Mouse (Mus musculus) CH12.LX (cell line): ENCODE results near the gene Tmem121. TPM values are rescaled to one million over a fixed set of nuclear protein-coding genes. Genes with fewer than 3 reads are reported as not detected.

Experiments
- DNase-seq: peaks from one replicate; pipeline ENCODE4 v3.0.0-alpha.2; 2013; ENCODE audit errors: extremely low read depth
- H3K27ac ChIP-seq: 2 replicates; pipeline ENCODE4 v1.5.1; 2012; ENCODE audit warnings: low read depth, mild to moderate bottlenecking, control low read depth, moderate library complexity; ENCODE audit not compliant: insufficient read depth
- H3K27me3 ChIP-seq: replicated peaks from 2 replicates; pipeline ENCODE3; 2012; ENCODE audit warnings: inconsistent platforms
- H3K36me3 ChIP-seq, 2 experiments: replicated peaks in 1 of 2; 2 replicates each; pipeline versions ENCODE3 to v1.6.1; 2012; ENCODE audit warnings: inconsistent platforms in 1 of 2, low read length in 1 of 2, mild to moderate bottlenecking in 1 of 2, mixed read lengths in 1 of 2, moderate library complexity in 1 of 2; ENCODE audit not compliant: control insufficient read depth in 1 of 2, insufficient read depth in 1 of 2
- H3K4me1 ChIP-seq, 2 experiments: 2 replicates each; pipeline ENCODE4 v1.6.1; 2012; ENCODE audit warnings: inconsistent platforms in 1 of 2, moderate library complexity in 1 of 2; ENCODE audit not compliant: insufficient read depth in 2 of 2, control insufficient read depth in 1 of 2
- H3K4me2 ChIP-seq: 2 replicates; pipeline ENCODE4 v1.6.1; 2012; ENCODE audit warnings: low read depth, mild to moderate bottlenecking, control low read depth; ENCODE audit not compliant: poor library complexity, insufficient read depth, severe bottlenecking
- H3K4me3 ChIP-seq, 3 experiments: fragments of 150-350 bp in 1 of 3; sonication (generic) in 1 of 3; replicated peaks in 1 of 3; 2 replicates each; pipeline versions ENCODE3 to v1.5.1; 2011 to 2012; ENCODE audit warnings: low read depth in 2 of 3, low read length in 2 of 3, mild to moderate bottlenecking in 2 of 3, moderate library complexity in 2 of 3, control low read depth in 1 of 3, improper control_type of control experiment in 1 of 3, inconsistent platforms in 1 of 3, mixed read lengths in 1 of 3; ENCODE audit not compliant: poor library complexity in 1 of 3
- H3K79me2 ChIP-seq: replicated peaks from 2 replicates; pipeline ENCODE4 v1.6.1; 2012; ENCODE audit warnings: mild to moderate bottlenecking, moderate library complexity; ENCODE audit not compliant: control insufficient read depth, poor library complexity, insufficient read depth, severe bottlenecking; ENCODE audit errors: extremely low read depth
- H3K9ac ChIP-seq: 2 replicates; pipeline ENCODE4 v1.6.1; 2012; ENCODE audit warnings: low read depth, mild to moderate bottlenecking, control low read depth, moderate library complexity; ENCODE audit not compliant: insufficient read depth
- H3K9me3 ChIP-seq: replicated peaks from 2 replicates; pipeline ENCODE3; 2012; ENCODE audit warnings: low read length, inconsistent platforms, mixed read lengths
- BHLHE40 ChIP-seq: IDR thresholded peaks from 2 replicates; pipeline ENCODE4 v1.6.1; 2011; ENCODE audit warnings: mild to moderate bottlenecking, low read depth, low read length, improper control_type of control experiment
- CHD1 ChIP-seq: IDR thresholded peaks from 2 replicates; pipeline ENCODE4 v1.6.1; 2012; ENCODE audit warnings: low read depth, low read length, improper control_type of control experiment, inconsistent platforms
- CTCF ChIP-seq, 2 experiments: IDR thresholded peaks in 1 of 2; conservative IDR thresholded peaks in 1 of 2; 2 replicates each; pipeline ENCODE4 v1.5.1; 2011 to 2012; ENCODE audit warnings: low read depth in 2 of 2, low read length in 2 of 2, improper control_type of control experiment in 1 of 2, inconsistent platforms in 1 of 2, mild to moderate bottlenecking in 1 of 2, moderate library complexity in 1 of 2
- E2F4 ChIP-seq: IDR thresholded peaks from 2 replicates; pipeline ENCODE4 v1.6.1; 2011; ENCODE audit warnings: low read depth, low read length, improper control_type of control experiment; ENCODE audit not compliant: insufficient replicate concordance
- ETS1 ChIP-seq: conservative IDR thresholded peaks from 2 replicates; pipeline ENCODE4 v1.6.1; 2012; ENCODE audit warnings: low read depth, mild to moderate bottlenecking, inconsistent platforms, low read length, improper control_type of control experiment, moderate library complexity
- GABPA ChIP-seq: IDR thresholded peaks from 2 replicates; pipeline ENCODE4 v1.6.1; 2012; ENCODE audit warnings: low read depth, low read length, improper control_type of control experiment, inconsistent platforms; ENCODE audit not compliant: insufficient replicate concordance
- HCFC1 ChIP-seq: IDR thresholded peaks from 2 replicates; pipeline ENCODE4 v1.6.1; 2012; ENCODE audit warnings: low read depth, mild to moderate bottlenecking, inconsistent platforms, low read length, improper control_type of control experiment
- KAT2A ChIP-seq: IDR thresholded peaks from 2 replicates; pipeline ENCODE4 v1.6.1; 2012; ENCODE audit warnings: low read length, improper control_type of control experiment, inconsistent platforms; ENCODE audit not compliant: insufficient replicate concordance
- MEF2A ChIP-seq: IDR thresholded peaks from 2 replicates; pipeline ENCODE4 v1.6.1; 2014; ENCODE audit warnings: low read depth, mild to moderate bottlenecking, inconsistent platforms, low read length, improper control_type of control experiment, borderline replicate concordance
- MXI1 ChIP-seq: IDR thresholded peaks from 2 replicates; pipeline ENCODE4 v1.6.1; 2011; ENCODE audit warnings: mild to moderate bottlenecking, low read depth, low read length, improper control_type of control experiment
- NELFE ChIP-seq: IDR thresholded peaks from 2 replicates; pipeline ENCODE4 v1.6.1; 2011; ENCODE audit warnings: low read depth, low read length, improper control_type of control experiment
- POLR2AphosphoS2 ChIP-seq: IDR thresholded peaks from 2 replicates; pipeline ENCODE4 v1.6.1; 2011; ENCODE audit warnings: low read depth, low read length, improper control_type of control experiment
- RCOR1 ChIP-seq: conservative IDR thresholded peaks from 2 replicates; pipeline ENCODE4 v1.6.1; 2012; ENCODE audit warnings: low read depth, mild to moderate bottlenecking, inconsistent platforms, low read length, improper control_type of control experiment
- TCF12 ChIP-seq: IDR thresholded peaks from 2 replicates; pipeline ENCODE4 v1.6.1; 2014; ENCODE audit warnings: low read depth, mild to moderate bottlenecking, inconsistent platforms, low read length, improper control_type of control experiment
- UBTF ChIP-seq: IDR thresholded peaks from 2 replicates; pipeline ENCODE4 v1.6.1; 2012; ENCODE audit warnings: low read depth, mild to moderate bottlenecking, inconsistent platforms, low read length, improper control_type of control experiment, moderate library complexity
- USF2 ChIP-seq: conservative IDR thresholded peaks from 2 replicates; pipeline ENCODE4 v1.6.1; 2011; ENCODE audit warnings: low read depth, low read length, improper control_type of control experiment
- ZC3H11A ChIP-seq: IDR thresholded peaks from 2 replicates; pipeline ENCODE4 v1.6.1; 2012; ENCODE audit warnings: low read depth, mild to moderate bottlenecking, inconsistent platforms, low read length, improper control_type of control experiment
- ZKSCAN1 ChIP-seq: IDR thresholded peaks from 2 replicates; pipeline ENCODE4 v1.6.1; 2012; ENCODE audit warnings: low read depth, inconsistent platforms, low read length, improper control_type of control experiment, borderline replicate concordance
- dilution Hi-C: fragments of 300-500 bp; cut with MboI; formaldehyde crosslinking; loops from 2 replicates; pipeline ENCODE4 v1.14.3; 2020; ENCODE audit warnings: low sequenced_read_pairs; ENCODE audit not compliant: extremely low pct_unique_long_range_greater_than_20kb, extremely low pct_ligation_motif_present
- in situ Hi-C: fragments of 300-500 bp; cut with MboI; formaldehyde crosslinking; loops from 3 replicates; pipeline ENCODE4 v1.14.3; 2019; ENCODE audit warnings: low sequenced_read_pairs, low pct_ligation_motif_present, low pct_unique_long_range_greater_than_20kb, mixed read lengths
- polyA plus RNA-seq: library from polyadenylated mRNA; unstranded; fragments of >175 nt; gene quantifications from 2 replicates; pipeline ENCODE4 v1.2.1, GENCODE M21; 2012; ENCODE audit warnings: low read depth; ENCODE audit not compliant: insufficient read length
- total RNA-seq, 2 experiments: library from RNA; depleted of rRNA; stranded (reverse); fragments of 300-350 nt in 1 of 2; fragments of >200 nt in 1 of 2; gene quantifications; 2 replicates each; pipeline ENCODE4 v1.2.3; 2012 to 2014

The Tmem121 gene
- total and polyA plus RNA-seq, 3 experiments: not detected

GRCm38 (mm10) chr12:113140616-113141411 lies 44.9 kb upstream of the Tmem121 start:
- DNase-seq: no peak
- in situ Hi-C loops: no loop called here
- H3K27ac ChIP-seq: no peak overlapping the region

GRCm38 (mm10) chr12:113141531-113141973 lies 44.2 kb upstream of the Tmem121 start:
- dilution Hi-C loops (no loop called here), in situ Hi-C loops (no loop called here)

More at GRCm38 (mm10) chr12:113140616-113141411, 44.9 kb upstream of the Tmem121 start:
- H3K4me1 ChIP-seq: peaks cover 0 to 8% of the 10 kb centered on the region in 2 experiments; a peak in 1 of 4 replicates
- H3K36me3 ChIP-seq: peaks cover 23 to 54% of the 10 kb centered on the region in 2 experiments
- peaks cover 23% of the 10 kb centered on the region for H3K9me3 ChIP-seq
- TF ChIP-seq KAT2A: no peak
- TF ChIP-seq MXI1: 0 out of 2 replicates have a peak, but pooled peaks have one; percentile 1
- H3K27me3 ChIP-seq: no peaks in the 10 kb centered on the region
- peak overlapping the region in 2 of 3 experiments; percentile 20 to 57 for H3K4me3 ChIP-seq
- dilution Hi-C loops: no loop called here
- H3K4me2 ChIP-seq: peak overlapping the region; percentile 65
- no peaks in the 10 kb centered on the region for H3K79me2 ChIP-seq
- no peak overlapping the region for H3K9ac ChIP-seq

GRCm38 (mm10) chr12:113142021-113142975 lies 43.4 kb upstream of the Tmem121 start:
- Histone ChIP-seq H3K4me2 (no peak overlapping the region), H3K79me2 (no peaks in the 10 kb centered on the region), H3K36me3 (peaks cover 13 to 39% of the 10 kb centered on the region in 2 experiments), H3K4me3 (no peak overlapping the region), H3K9me3 (peaks cover 23% of the 10 kb centered on the region), H3K4me1 (peaks cover 7 to 16% of the 10 kb centered on the region in 2 experiments), H3K9ac (no peak overlapping the region), H3K27me3 (peaks cover 5% of the 10 kb centered on the region), H3K27ac (no peak overlapping the region)
- dilution Hi-C loops: no loop called here
- TF ChIP-seq CHD1: no peak
- no peak for TF ChIP-seq CTCF (conservative IDR thresholded peaks at IDR 0.05 in 1 of 2, IDR thresholded peaks at IDR 0.05 in 1 of 2; ENCODE audit: low read depth in 2 of 2, low read length in 2 of 2)
- TF ChIP-seq ZC3H11A: no peak
- no peak for TF ChIP-seq UBTF
- no peak for TF ChIP-seq USF2
- TF ChIP-seq TCF12: no peak
- TF ChIP-seq RCOR1: no peak
- no peak for TF ChIP-seq E2F4
- no peak for TF ChIP-seq ETS1
- no peak for TF ChIP-seq POLR2AphosphoS2
- no peak for TF ChIP-seq MEF2A
- in situ Hi-C loops: no loop called here
- no peak for DNase-seq

More at GRCm38 (mm10) chr12:113141531-113141973, 44.2 kb upstream of the Tmem121 start:
- DNase-seq: no peak
- Histone ChIP-seq H3K4me2 (no peak overlapping the region), H3K36me3 (peaks cover 16 to 47% of the 10 kb centered on the region in 2 experiments), H3K9ac (no peak overlapping the region), H3K79me2 (no peaks in the 10 kb centered on the region), H3K4me1 (peaks cover 4 to 13% of the 10 kb centered on the region in 2 experiments), H3K4me3 (no peak overlapping the region), H3K27me3 (no peaks in the 10 kb centered on the region), H3K9me3 (peaks cover 23% of the 10 kb centered on the region), H3K27ac (no peak overlapping the region)
- TF ChIP-seq ZKSCAN1 (no peak), NELFE (no peak), BHLHE40 (no peak), CTCF (conservative IDR thresholded peaks at IDR 0.05 in 1 of 2, IDR thresholded peaks at IDR 0.05 in 1 of 2; ENCODE audit: low read depth in 2 of 2, low read length in 2 of 2) (no peak), GABPA (no peak), HCFC1 (no peak)
